Mouse (Mus musculus) cerebellum, postnatal 25 days (tissue): ENCODE data around the gene Shf.
"Not testable (repeated sequence)": the region's sequence is repeated elsewhere in the genome, so short reads cannot be mapped to it uniquely, and the experiment has no call there.

Source experiments
- DNase-seq, 2 experiments: peaks; one replicate each; pipeline ENCODE4 v3.0.0; 2021; ENCODE audit warnings: mixed read lengths in 2 of 2

The Shf gene

DNA sequence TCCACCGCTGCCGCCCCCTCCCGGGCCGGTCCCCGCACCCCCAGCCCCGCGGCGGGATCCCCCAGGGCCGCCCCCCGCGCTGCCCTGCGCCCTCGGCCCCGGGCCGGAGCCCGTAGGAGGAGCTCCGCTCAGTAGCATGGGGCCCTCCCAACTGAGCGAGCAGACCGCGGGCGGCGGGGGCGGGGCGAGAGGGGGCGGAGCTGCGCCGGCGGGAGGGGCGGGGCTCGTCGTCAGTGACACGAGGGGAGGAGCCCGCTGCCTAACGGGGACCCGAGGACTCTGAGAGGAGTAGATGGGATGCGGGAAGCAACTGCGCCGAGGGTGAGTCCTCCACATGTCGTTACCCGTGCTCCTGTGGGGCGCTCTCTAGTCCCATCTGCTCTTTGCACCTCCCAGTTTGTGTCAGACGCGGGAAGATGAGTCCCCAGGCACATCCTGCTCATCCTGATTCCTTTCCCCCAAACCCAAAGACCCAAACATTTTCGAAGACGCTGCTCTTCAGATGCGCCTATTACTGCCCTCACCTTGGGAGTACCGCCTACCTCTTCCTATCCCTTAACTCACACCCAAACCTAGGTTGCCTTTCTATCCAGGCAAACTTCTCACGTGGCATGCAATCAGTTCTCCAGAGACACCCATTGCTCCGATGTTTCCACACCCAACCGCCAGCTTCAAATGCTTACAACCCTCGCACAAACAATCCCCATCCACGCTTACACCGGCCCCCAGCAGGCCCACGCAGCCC, at the start of gene Shf:
TSS of gene Shf (minus strand) at position 168 of the 745 bp plus-strand sequence.
- DNase-seq: peak; percentile 95 to 99

DNA sequence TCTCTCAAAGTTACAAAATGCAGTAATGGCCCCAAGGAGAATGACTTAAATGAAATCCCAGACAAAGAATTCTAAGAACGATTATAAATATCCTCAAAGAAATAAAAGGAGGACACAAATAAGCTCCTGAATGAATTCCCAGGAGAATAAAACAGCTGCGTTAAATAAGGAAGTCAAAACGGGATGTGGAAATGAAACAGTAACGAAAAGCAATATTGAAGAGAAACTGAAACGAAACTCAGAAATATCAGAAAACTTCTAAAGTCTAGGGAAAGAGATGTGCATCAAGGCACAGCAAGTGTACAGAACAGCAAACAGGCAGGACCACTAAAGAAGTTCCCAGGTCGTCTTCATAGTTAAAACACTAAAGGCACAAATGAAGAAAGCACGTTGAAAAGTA, 40.0 kb upstream of the Shf start:
- DNase-seq: no peak

DNA sequence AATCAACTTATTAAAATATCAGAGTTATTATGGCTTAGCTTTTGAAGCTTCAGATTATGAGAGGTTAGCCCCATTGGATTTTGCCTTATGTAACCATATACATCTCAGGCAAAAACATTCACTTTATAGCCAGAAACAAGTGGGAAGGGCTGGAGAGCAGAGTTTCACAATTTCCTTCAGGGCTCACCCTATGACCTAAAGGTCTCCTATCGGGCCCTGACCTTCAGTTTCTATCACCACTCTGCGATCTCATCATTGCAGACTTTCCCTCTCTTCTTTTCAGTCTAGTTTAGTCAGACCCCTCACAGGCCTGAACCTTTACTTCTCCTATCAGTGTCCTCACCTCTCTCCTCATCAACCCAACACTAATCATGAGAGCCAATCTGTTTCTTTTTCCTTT, 38.6 kb upstream of the Shf start:
- no peak for DNase-seq

DNA sequence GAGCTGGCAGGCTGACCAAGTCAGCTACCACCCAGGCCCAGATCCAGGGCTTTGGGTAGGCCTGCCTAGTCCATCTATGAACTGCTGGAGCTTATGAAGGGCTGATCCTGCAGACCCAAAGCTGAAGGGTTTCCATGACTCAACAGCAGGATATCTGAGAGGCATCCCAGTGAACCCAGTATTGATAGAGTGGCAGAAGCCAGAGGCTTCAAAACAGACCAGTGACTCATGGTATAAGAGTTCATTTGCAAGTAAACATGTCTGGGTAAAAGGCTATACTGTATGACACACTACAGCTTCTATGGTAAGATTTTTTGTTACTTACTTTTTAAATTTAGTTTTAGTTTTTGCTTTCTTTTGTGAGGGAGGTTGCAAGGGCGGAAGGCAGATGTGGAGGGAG, 27.2 kb upstream of the Shf start:
- no peak for DNase-seq

DNA sequence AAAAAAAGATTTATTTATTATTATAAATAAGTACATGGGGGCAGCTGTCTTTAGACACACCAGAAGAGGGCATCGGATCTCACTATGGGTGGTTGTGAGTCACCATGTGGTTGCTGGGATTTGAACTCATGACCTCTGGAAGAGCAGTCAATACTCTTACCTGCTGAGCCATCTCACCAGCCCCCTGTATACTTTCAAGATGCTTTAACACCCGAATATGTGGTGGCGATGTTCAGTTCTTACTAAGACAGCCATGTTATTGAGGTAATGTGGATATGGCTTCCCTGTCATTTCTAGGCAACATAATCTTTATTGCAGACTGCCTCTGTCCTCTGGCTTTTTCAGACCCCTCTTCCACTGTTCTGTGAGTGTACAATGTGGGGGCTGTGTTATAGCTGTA, 18.2 kb upstream of the Shf start:
- DNase-seq: not testable (repeated sequence)

DNA sequence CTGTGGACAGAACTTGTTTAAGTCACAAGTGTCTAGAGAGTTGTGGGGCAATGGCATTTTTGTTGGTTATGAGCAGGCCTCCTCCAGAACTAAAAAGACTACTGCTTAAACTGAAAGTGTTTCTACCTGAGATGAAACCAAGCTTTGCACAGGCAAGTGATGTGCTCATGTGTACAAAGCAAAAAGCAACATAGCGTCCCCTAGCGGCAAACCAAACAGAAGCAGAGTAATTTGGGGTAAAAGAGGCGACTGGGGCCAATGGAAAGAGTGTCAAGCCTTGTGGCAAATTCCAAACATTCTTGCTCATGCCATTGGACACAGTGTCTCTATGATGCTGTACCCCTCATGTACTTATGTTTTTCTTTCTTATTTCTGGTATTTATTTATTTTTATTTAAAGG, 16.1 kb upstream of the Shf start:
- no peak for DNase-seq

DNA sequence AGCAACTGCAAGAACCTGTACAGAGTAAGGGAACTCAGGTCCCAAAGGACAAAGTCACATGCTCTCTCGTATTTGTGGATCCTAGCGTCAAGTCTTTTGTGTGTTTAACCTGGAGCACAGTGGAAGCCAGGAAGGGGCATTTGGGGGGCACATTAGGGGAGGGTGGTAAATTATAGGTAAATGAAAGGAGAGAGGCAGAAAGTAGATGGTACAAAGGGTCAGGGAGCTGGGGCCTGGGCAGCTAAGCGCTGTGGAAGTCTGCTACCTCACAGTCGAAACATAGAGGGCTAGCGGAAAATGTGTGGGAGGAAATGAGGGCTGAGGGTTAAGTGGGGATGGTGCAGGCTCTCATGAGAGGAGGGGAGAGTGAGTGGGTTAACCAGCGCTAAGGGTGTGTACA, 13.2 kb upstream of the Shf start:
- DNase-seq: no peak

DNA sequence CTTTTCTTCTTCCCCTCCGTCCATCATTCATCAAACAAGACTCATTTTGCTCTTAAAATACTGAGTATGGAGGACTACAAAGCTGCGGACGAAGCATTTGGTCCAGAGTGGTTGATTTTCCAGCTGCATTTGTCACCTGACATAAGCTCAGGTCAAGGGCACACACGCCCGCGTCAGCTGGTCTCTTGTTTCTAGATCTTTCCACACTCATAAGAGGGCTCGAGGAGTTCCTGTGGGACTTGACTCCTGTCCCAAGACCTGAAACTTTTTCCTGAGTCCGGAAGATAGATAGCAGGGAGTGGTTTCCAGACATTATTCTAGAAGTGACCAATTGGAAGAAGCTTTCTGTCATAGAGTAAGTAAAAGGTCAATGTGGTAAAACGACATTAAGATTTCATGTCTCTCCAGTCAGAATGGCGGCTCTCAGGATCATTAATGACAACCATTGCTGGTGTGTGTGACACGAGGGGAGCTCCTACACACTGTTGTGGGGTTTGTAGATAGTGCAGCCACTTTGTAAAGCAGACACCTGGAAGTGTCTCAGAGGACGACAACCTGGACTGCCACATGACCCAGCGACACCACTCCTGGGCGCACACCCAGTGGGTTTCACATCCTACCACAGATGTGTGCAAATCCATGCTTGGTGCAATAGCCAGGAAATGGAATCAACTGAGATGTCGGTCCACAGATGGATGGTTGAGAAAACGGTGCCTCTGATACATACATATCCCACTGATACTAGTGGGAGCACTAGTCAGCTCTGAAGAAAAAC, 12.6 kb upstream of the Shf start:
- DNase-seq: no peak

DNA sequence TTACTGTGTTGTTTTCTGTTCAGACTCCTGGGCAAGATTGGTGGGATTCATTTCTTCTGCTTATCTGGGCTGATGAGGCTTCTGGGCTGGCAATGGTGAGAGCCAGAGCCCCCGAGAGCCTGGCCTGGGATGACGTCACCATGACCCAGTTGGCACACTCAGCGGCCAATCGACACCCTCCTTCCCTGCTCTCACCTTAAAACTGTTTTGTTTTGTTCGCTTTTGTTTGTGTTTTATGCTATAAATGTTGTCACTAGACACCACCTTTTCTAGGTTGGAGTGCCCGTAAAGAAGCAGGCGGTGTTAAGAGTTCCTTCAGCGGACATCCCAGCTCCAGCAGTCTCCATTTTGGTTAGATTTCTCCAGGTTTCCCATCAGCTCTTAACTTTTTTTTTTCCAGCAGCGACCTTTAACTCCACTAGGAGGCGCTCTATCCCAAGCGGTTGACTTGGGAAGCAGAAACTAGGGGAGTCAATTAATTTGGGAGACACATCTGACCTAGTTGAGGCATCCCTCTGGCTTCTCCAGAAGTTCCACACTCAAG, 11.9 kb upstream of the Shf start:
- peak; percentile 79 to 80 for DNase-seq

DNA sequence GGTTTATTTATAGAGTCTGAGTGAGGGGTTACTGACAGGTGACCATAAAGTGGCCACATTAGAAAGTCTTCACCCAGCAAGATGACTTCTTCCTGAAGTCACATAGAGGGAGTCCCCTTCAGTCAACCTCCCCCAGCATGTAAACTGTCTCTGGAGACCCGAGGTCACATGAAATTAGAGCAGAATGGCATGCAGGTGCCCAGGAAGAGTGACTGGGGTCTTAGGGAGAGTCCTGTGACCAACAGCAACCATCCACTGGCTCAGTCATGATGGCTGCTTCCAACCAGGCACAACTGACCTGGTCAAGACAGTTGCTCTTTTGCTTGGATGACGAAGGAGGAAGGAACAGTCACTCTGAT, 10.3 kb upstream of the Shf start:
- DNase-seq: no peak

DNA sequence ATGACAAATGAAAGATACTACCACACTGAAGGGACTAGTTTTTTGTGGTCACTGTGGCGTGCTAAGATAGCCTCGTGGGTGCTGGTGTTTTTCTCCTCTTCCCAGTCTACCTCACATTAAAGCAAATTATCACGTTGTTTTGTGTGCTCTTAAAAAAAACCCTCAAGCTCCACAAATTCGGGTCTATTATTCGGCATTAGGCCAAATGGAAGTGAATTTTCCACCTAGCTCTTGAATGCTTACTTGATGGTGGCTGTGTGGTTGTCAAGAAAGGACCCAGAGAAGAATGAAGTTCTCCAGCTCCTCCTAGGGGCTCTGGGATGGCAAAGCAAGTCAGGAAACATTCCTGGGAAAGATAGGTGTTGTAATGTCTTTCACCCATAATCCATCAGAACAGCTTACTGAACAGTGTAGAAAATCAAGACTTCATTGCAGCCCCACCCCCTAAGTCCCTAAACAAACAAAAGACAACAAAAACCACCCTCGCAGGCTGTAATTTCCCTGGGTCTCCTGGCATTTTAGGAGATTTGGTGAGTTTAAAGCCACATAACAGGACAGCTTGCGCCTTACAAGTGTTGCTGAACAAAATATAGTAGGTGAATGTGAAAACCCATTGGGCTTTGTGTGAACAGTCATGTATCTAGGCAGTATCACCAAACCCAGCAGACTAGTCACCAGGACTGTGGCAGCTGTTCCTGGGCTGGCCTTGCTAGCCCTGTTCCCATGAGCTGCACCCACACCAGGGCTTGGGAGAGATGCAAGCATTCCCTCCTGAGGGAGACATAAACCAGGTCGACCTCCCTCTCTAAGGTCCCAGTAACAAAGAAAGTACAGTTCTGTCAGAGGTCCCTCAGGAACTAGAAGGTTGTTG, 9.7 kb upstream of the Shf start:
- DNase-seq: peak in 1 of 2 experiments; percentile 62

DNA sequence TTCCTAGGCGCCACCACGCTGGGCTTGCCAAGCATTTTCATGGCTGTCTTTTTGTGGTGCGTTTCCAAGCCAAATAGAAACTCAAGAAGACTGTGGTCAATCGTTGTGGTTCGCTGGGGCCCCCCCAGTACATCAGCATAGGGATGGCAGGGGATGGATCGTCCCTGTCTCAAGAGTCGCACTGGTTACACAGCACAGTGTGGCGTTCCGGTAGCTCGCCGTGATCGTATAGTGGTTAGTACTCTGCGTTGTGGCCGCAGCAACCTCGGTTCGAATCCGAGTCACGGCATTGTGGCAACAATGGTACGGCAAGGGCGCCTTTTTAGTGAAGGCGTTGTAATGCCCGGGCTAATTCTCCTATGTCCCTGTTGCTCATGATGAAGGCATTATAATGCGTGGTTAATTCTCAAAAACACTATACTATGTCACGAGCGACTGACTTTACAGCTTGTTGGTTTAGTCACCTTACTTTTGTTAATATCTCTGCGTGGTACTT, 8.8 kb upstream of the Shf start:
- peak; percentile 80 to 82 for DNase-seq

DNA sequence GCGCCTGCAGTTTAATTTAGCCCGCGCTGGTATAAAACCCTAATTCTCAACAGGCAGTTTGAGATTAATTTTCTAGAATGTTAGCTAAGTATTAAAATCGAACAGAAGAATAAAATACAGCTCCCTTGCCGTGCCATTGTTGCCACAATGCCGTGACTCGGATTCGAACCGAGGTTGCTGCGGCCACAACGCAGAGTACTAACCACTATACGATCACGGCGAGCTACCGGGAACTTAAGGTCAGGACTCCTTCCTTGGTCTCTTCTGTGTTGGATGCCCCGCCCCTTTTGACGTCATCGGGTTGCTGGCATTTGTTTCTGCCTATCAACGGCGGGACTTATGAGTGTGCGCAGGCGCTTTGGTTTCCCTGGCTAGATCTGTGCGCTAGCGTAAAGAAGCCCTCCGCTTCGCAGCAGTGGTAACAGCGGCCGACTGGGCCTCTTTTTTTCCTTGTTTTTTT, 8.3 kb upstream of the Shf start:
- DNase-seq: peak; percentile 97

DNA sequence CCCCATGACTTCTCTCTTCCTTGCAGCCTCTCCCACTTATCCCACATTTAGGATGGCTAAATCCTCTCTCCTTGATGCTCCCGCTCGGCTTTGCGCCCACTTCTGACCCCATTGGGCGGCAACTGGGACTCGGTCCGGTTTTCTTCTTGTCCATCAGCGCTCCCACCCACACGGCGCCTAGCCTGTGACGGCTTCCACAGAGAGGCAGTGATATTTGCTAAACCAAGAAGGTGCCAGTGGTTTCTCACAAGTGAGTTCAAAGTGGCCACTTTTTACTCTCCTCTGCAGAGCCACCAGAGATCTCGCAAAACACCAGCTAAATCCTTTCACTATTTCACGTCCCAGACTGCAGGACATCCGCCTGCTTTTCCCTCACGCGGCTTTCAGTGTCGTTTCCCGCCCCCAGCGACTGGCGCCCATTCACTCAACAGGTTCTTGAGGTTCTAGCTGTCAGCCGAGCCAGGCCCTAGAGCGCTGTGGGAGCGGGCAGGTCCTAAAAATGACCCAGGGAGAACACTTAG, 7.1 kb upstream of the Shf start:
- DNase-seq: peak; percentile 63 to 65

DNA sequence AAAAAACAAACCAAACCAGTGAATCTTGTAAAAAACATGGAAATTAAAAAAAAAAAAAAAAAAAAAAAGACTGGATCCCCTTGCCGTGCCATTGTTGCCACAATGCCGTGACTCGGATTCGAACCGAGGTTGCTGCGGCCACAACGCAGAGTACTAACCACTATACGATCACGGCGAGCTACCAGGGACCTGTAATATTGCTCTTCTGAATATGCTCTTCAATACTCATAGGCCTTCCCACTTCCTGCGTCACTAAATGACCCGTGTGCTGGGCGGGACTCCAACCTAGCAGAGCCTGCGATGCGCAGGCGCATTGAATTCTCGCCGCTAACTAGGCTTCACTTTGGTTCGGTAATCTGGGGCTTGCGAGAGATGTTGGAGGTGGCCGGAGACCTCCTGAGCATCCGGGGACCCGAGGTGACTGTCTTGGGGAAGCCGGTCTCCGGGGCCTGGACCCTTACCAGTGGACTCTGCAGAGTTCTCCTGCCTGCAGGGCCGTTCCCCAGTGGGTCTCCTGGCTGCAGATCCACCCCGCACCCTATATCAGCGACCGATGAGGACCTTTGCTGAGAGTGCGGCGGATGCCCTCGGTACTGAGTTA, 6.5 kb upstream of the Shf start:
- DNase-seq: peak; percentile 97

DNA sequence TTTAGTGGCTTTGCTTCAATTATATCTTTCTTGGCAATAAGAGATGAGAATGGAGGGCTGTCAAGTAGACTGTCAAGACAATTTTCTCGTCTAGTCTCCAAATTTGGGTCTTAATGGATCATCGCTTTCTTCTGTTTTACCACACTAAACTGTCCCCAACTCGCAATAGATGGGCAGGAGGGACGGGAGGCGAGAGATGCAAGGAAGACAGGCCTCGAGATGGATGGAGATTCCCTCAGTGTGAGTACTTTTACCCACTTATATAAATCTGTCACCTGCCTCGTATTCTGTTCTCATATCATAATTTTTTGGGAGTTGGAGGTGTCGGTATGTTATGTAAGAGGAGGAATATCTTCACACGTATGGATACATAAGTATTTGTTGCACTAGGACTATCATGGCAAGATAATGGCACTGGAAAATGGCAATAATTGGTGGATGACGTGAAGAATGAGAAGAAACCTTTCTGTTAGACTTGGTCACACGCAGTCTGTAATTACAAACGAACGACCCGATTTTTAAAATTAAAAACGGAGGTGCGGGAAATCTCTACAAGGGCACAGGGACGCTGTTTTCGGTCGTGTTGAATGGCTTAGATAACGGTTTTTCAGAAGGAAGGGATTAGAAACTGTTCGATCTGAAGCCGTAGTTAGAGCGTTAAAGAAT, 5.8 kb upstream of the Shf start:
- DNase-seq: peak; percentile 52 to 56

DNA sequence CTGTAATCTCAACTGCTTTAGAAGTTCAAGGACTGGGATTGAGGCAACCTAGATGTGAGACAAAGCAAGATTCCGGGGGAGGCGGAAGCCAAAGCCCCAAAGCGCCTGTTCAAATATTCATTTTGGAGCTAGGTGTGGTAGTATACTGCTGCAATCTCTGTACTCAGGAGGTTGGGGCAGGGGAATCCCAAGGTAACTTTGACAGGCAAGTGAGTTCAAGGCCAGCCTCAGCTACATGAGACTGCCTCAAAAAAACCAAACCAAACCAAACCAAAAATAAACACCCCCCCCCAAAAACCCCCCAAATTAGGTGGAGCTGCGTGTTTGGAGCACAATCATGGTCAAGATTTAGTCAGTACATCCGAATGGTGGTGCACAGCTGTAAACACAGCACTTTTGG, 5.0 kb upstream of the Shf start:
- peak in 1 of 2 experiments; percentile 21 for DNase-seq

DNA sequence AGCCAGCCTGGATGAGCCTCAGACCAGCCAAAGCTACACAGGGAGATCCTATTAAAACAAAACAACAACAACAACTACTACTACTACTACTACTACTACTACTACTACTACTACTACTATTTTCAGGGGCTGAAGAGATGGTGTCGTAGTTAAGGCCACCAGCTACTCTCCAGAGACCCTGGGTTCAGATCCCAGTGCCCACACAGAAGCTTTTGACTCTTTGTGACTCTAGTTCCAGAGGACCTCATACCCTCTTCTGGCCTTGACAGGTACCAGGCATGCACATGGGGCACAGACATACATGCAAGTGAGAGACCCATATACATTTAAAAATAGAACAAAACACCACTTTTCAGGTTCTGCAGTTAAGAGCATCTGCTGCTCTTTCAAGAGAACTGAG, 3.6 kb upstream of the Shf start:
- DNase-seq: no peak

DNA sequence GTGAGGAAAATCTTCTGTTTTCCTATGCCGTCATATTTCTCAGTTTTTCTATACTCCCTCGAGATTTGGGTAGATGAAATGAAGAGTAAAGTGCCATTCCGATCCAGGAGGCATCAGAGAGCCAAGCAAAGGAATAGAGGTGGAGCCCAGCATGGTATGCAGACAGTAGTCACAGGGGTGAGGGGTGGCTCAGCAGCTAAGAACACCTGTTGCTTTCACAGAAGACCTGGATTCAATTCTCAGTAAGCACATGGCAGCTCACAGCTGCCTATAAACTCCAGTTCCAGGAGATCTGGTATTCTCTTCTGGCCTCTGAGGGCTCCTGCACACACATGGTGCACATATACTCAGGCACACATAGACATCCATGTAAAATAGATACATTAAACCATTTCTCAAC, 3.1 kb upstream of the Shf start:
- DNase-seq: no peak

DNA sequence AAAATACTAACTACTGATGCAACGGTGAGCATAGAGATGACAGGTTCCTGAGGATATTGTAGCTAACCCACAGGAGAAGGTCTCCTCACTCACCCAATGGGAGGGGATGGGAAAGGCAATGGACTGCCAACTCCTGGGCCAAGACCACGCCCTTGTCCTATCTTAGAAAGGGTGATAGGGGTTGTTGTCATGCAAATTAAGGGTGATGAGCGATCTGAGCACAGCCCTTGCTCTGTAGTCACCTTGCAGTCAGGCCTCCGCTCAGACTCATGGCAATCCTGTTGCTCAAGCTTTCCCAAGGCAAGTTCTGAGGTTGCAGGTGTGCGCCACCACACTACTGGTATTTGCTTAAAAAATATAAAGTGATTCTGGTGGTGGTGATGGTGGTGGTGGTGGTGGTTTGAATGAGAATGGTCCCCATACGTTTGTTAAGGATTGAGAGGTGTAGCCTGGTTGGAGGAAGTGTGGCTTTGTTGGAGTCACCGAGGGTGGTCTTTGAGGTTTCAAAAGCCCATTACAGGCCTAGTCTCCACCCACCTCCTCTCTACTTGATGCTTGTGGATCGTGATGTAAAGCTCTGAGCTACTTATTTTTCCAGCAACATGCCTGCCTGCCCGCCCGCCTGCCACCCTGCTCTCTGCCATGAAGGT, 1.3 kb upstream of the Shf start:
- no peak for DNase-seq
